Comparison of ENCODE assay signal across 31 mouse cellular contexts in the genomic region with DNA sequence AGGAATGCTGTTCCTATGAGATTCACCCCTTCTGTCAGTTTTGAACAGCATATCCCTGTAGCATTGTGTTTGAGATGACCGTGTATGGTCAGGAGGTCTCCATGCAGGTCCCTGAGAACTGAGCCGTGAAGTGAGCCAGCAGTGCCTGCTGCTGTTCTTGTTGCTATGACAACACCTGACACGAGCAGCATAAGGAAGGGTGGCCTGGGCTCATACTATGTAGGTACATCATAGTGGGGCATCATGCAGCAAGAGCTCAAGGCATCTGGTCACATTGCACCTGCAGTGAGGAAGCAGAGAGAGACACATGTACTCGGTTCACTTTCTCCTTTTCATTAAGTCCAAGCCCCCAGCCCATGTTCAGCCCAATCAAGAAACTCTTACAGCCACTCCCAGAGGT. TPM values are rescaled to one million over a fixed set of nuclear protein-coding genes. Genes with fewer than 3 reads are reported as not detected.
DNase-seq lines count a peak whose midpoint lies in the region; ATAC-seq and TF ChIP-seq lines count a peak whose summit lies in the region.
"Had no signal": no experiment of that assay in that cellular context is flagged by ENCODE, and none has a peak within 500 bp of the region (broad histone marks: within the 10 kb centered on the region; RNA-seq: fewer than 3 reads in every experiment).

No protein-coding gene starts in this region.

- WGBS in forebrain, embryonic 15.5 days, result 67% methylated on average over 4 of the region's 4 CpGs
- WGBS in forebrain, embryonic 14.5 days, result 74% methylated on average over 4 of the region's 4 CpGs
- WGBS in hindbrain, postnatal 0 days, result 49% methylated on average over 4 of the region's 4 CpGs
- 69% methylated on average over 4 of the region's 4 CpGs for WGBS in hindbrain, embryonic 12.5 days

- H3K36me3 ChIP-seq in forebrain, embryonic 15.5 days, result peaks cover 68% of the 10 kb centered on the region
- peaks cover 72% of the 10 kb centered on the region for H3K36me3 ChIP-seq in forebrain, embryonic 14.5 days (ENCODE audit: control insufficient read depth, insufficient read depth, low read length)
- peaks cover 25% of the 10 kb centered on the region for H3K36me3 ChIP-seq in hindbrain, postnatal 0 days (ENCODE audit: insufficient read depth, low read length)
- peaks cover 67% of the 10 kb centered on the region for H3K36me3 ChIP-seq in hindbrain, embryonic 12.5 days

- no peak overlapping the region for H3K4me2 ChIP-seq in forebrain, embryonic 15.5 days (replicated peaks)
- no peak overlapping the region for H3K4me2 ChIP-seq in forebrain, embryonic 14.5 days (ENCODE audit: low read length)
- no peak overlapping the region for H3K4me2 ChIP-seq in hindbrain, postnatal 0 days (ENCODE audit: low read depth, low read length)
- no peak overlapping the region for H3K4me2 ChIP-seq in hindbrain, embryonic 12.5 days (replicated peaks)
- H3K4me2 ChIP-seq: embryonic facial prominence, embryonic 13.5 days; embryonic facial prominence, embryonic 15.5 days; forebrain, embryonic 13.5 days had no signal

- 0 out of 2 replicates have a peak, but pooled peaks have one; percentile 26 for ATAC-seq in forebrain, embryonic 15.5 days (replicated peaks)
- ATAC-seq in forebrain, embryonic 14.5 days, result no peak
- 0 out of 2 replicates have a peak, but pooled peaks have one; percentile 40 for ATAC-seq in hindbrain, postnatal 0 days
- ATAC-seq in hindbrain, embryonic 12.5 days (ENCODE audit: low FRiP score), result no peak
- no peak for ATAC-seq in erythroid progenitor cell, adult 5-6 weeks (replicated peaks; ENCODE audit: low FRiP score, poor library complexity, severe bottlenecking)
- ATAC-seq: activated CD4-positive, CD25-positive, alpha-beta regulatory T cell, adult 4 months; CD4-positive, CD25-positive, alpha-beta regulatory T cell, adult 4 months; forebrain, embryonic 13.5 days; forebrain, postnatal 0 days; Patski had no signal

- no peak overlapping the region for H3K9ac ChIP-seq in forebrain, embryonic 15.5 days (replicated peaks)
- no peak overlapping the region for H3K9ac ChIP-seq in forebrain, embryonic 14.5 days (ENCODE audit: low read length)
- H3K9ac ChIP-seq in hindbrain, postnatal 0 days (replicated peaks; ENCODE audit: low read length), result no peak overlapping the region
- no peak overlapping the region for H3K9ac ChIP-seq in hindbrain, embryonic 12.5 days
- H3K9ac ChIP-seq: embryonic facial prominence, embryonic 13.5 days; embryonic facial prominence, embryonic 15.5 days; forebrain, embryonic 13.5 days; forebrain, postnatal 0 days had no signal

- no peaks in the 10 kb centered on the region for H3K9me3 ChIP-seq in forebrain, embryonic 15.5 days
- H3K9me3 ChIP-seq in forebrain, embryonic 14.5 days (replicated peaks; ENCODE audit: control insufficient read depth, low read length), result no peaks in the 10 kb centered on the region
- H3K9me3 ChIP-seq in hindbrain, postnatal 0 days (ENCODE audit: low read length), result no peaks in the 10 kb centered on the region
- H3K9me3 ChIP-seq in hindbrain, embryonic 12.5 days (replicated peaks), result no peaks in the 10 kb centered on the region
- H3K9me3 ChIP-seq: embryonic facial prominence, embryonic 13.5 days; embryonic facial prominence, embryonic 15.5 days; forebrain, embryonic 13.5 days; G1E had no signal

- no peak overlapping the region for H3K27ac ChIP-seq in forebrain, embryonic 15.5 days (replicated peaks)
- no peak overlapping the region for H3K27ac ChIP-seq in forebrain, embryonic 14.5 days (ENCODE audit: low read depth, low read length)
- no peak overlapping the region for H3K27ac ChIP-seq in hindbrain, postnatal 0 days
- H3K27ac ChIP-seq in hindbrain, embryonic 12.5 days, result no peak overlapping the region
- H3K27ac ChIP-seq: embryonic facial prominence, embryonic 13.5 days; embryonic facial prominence, embryonic 15.5 days; forebrain, embryonic 13.5 days had no signal

- H3K4me1 ChIP-seq in forebrain, embryonic 15.5 days, result no peaks in the 10 kb centered on the region
- H3K4me1 ChIP-seq in forebrain, embryonic 14.5 days (ENCODE audit: control insufficient read depth, insufficient read depth, low read length), result no peaks in the 10 kb centered on the region
- no peaks in the 10 kb centered on the region for H3K4me1 ChIP-seq in hindbrain, postnatal 0 days (ENCODE audit: insufficient read depth, low read length)
- no peaks in the 10 kb centered on the region for H3K4me1 ChIP-seq in hindbrain, embryonic 12.5 days
- H3K4me1 ChIP-seq: embryonic facial prominence, embryonic 15.5 days; forebrain, embryonic 13.5 days had no signal

- H3K27me3 ChIP-seq in forebrain, embryonic 15.5 days, result no peaks in the 10 kb centered on the region
- H3K27me3 ChIP-seq in forebrain, embryonic 14.5 days (replicated peaks; ENCODE audit: control insufficient read depth, insufficient read depth, low read length), result no peaks in the 10 kb centered on the region
- no peaks in the 10 kb centered on the region for H3K27me3 ChIP-seq in hindbrain, postnatal 0 days (ENCODE audit: insufficient read depth, low read length)
- H3K27me3 ChIP-seq in hindbrain, embryonic 12.5 days, result no peaks in the 10 kb centered on the region
- H3K27me3 ChIP-seq: CH12.LX; embryonic facial prominence, embryonic 13.5 days; embryonic facial prominence, embryonic 15.5 days; forebrain, embryonic 13.5 days; Patski had no signal

- H3K4me3 ChIP-seq in forebrain, embryonic 15.5 days, result no peak overlapping the region
- H3K4me3 ChIP-seq in forebrain, embryonic 14.5 days (ENCODE audit: low read depth, low read length), result no peak overlapping the region
- no peak overlapping the region for H3K4me3 ChIP-seq in hindbrain, postnatal 0 days (ENCODE audit: low read length)
- no peak overlapping the region for H3K4me3 ChIP-seq in hindbrain, embryonic 12.5 days
- H3K4me3 ChIP-seq: embryonic facial prominence, embryonic 13.5 days; embryonic facial prominence, embryonic 15.5 days; erythroblast, embryonic 14.5 days; forebrain, embryonic 13.5 days had no signal

- no peak for TF ChIP-seq CTCF in hindbrain, postnatal 0 days (IDR thresholded peaks at IDR 0.05; ENCODE audit: low read depth)

- DNase-seq in forebrain, embryonic 14.5 days (ENCODE audit: low spot score), result no peak
- DNase-seq in hindbrain, postnatal 0 days (ENCODE audit: low spot score), result no peak
- DNase-seq in brain, adult 2 months (ENCODE audit: low read depth, low spot score), result peak; percentile 7
- DNase-seq: adrenal gland, adult 8-10 months; adrenal gland, postnatal 14 days; adrenal gland, postnatal 36 days; B cell, adult 2 months; cerebellum, adult 11 months; cerebellum, adult 18-20 months; cerebellum, adult 8-10 months; cerebellum, adult 9-11 months; cerebellum, postnatal 14 days; cerebellum, postnatal 36 days; embryo, embryonic 11 days; forebrain, postnatal 0 days had no signal

RNA-seq across cellular contexts. Expression of a gene that starts 17.9 kb away (rescaled TPM):
- 20.5 and 20.6 TPM in 2 replicates for polyA plus RNA-seq in forebrain, embryonic 15.5 days (2015; fragmentation: Nextera tagmentation; extraction: Ambion mirVana)
- polyA plus RNA-seq in forebrain, embryonic 14.5 days (2014; fragmentation: Nextera tagmentation; extraction: Ambion mirVana), result 17.3 and 19.1 TPM in 2 replicates
- total RNA-seq in hindbrain, postnatal 0 days (2014; rRNA removed), result 7.4 and 24.3 TPM in 2 replicates
- polyA plus RNA-seq in hindbrain, postnatal 0 days (2015; fragmentation: Nextera tagmentation; extraction: Ambion mirVana), result 14.0 and 16.5 TPM in 2 replicates
- polyA plus RNA-seq in hindbrain, embryonic 12.5 days (2016; fragmentation: Nextera tagmentation; extraction: Ambion mirVana), result 23.5 and 24.4 TPM in 2 replicates
- total RNA-seq in erythroid progenitor cell, adult 5-6 weeks (2015; ENCODE audit: low replicate concordance), result 1.4 and 3.8 TPM in 2 replicates
- total RNA-seq in erythroid progenitor cell, adult 5-6 weeks (2017; ENCODE audit: low replicate concordance), result 2.2 and 4.9 TPM in 2 replicates

RNA-seq across cellular contexts. Expression of a gene that starts 25.9 kb away (rescaled TPM):
- not detected in 2 replicates for polyA plus RNA-seq in forebrain, embryonic 15.5 days (2015; fragmentation: Nextera tagmentation; extraction: Ambion mirVana)
- polyA plus RNA-seq in forebrain, embryonic 14.5 days (2014; fragmentation: Nextera tagmentation; extraction: Ambion mirVana), result not detected in 2 replicates
- 0.16 TPM in 1 of 2 replicates, not detected in the other for total RNA-seq in hindbrain, postnatal 0 days (2014; rRNA removed)
- polyA plus RNA-seq in hindbrain, postnatal 0 days (2015; fragmentation: Nextera tagmentation; extraction: Ambion mirVana), result 0.09 TPM in 1 of 2 replicates, not detected in the other
- 0.23 and 0.73 TPM in 2 replicates for polyA plus RNA-seq in hindbrain, embryonic 12.5 days (2016; fragmentation: Nextera tagmentation; extraction: Ambion mirVana)
- not detected in 2 replicates for total RNA-seq in erythroid progenitor cell, adult 5-6 weeks (2015; ENCODE audit: low replicate concordance)
- not detected in 2 replicates for total RNA-seq in erythroid progenitor cell, adult 5-6 weeks (2017; ENCODE audit: low replicate concordance)
- total RNA-seq: adrenal gland, adult 18-20 months; adrenal gland, adult 8-10 months; adrenal gland, postnatal 14 days; adrenal gland, postnatal 36 days; common myeloid progenitor, adult 5-6 weeks; forebrain, postnatal 0 days; G1E had no signal
- polyA plus RNA-seq: activated CD4-positive, CD25-positive, alpha-beta regulatory T cell, adult 4 months; CD4-positive, CD25-positive, alpha-beta regulatory T cell, adult 4 months; embryonic facial prominence, embryonic 11.5 days; embryonic facial prominence, embryonic 13.5 days; erythroblast, embryonic 14.5 days; forebrain, embryonic 11.5 days; forebrain, embryonic 13.5 days; forebrain, postnatal 0 days; G1E; Patski had no signal

Comparison
In these comparisons a context has a peak if more than half of its experiments do, and no peak if none do; other contexts are left out.
1. ATAC-seq: peak in forebrain, embryonic 15.5 days (single experiment) and hindbrain, postnatal 0 days (single experiment); none in forebrain, embryonic 14.5 days (single experiment), hindbrain, embryonic 12.5 days (single experiment) and erythroid progenitor cell, adult 5-6 weeks (single experiment).